Mouse (Mus musculus) mouse trophoblast stem cell (cell line): Measurements from ENCODE around the gene Smndc1.

Experiments used
- in situ Hi-C, 2 experiments: fragments of 300-500 bp; cut with MseI, MboI; formaldehyde crosslinking; loops; 2 replicates in 1 of 2; 3 replicates in 1 of 2; pipeline ENCODE4 v1.15.1; 2025

Gene Smndc1

DNA sequence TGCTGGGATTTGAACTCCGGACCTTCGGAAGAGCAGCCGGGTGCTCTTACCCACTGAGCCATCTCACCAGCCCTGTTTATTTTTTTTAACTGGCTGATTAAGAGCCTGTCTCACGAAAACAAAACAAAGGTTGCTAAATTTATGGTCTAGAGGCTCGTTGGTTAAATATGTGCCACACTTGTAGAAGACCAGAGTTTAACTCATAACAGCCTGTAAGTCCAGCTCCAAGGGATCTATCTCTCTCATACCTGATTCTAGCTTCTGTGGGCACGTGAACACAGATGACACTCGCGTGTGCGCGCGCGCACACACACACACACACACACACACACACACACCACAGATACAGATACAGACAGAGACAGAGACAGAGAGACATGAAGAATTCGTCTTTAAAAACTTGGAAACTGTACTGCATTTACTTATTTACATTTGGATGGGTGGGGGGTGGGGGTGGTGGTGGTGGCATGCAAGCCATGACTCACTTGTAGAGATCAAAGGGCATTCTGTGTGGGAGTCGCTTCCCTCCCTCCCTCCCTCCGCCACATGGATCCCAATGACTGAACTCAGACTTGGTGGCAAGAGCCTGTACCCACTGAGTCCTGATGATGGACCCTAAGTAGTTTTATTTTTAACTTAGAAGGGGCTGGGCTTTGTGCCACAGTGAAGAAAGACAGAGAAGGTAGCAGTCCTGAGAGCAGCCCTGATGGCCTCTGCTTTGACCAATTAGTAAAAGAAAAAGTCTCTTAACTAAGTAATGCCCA is 23.4 kb upstream of the Smndc1 start:
- in situ Hi-C loops: loop anchor here in 1 of 2 experiments (5.0 kb wide), 1 partner anchor 159 kb away; no protein-coding TSS in a partner anchor

DNA sequence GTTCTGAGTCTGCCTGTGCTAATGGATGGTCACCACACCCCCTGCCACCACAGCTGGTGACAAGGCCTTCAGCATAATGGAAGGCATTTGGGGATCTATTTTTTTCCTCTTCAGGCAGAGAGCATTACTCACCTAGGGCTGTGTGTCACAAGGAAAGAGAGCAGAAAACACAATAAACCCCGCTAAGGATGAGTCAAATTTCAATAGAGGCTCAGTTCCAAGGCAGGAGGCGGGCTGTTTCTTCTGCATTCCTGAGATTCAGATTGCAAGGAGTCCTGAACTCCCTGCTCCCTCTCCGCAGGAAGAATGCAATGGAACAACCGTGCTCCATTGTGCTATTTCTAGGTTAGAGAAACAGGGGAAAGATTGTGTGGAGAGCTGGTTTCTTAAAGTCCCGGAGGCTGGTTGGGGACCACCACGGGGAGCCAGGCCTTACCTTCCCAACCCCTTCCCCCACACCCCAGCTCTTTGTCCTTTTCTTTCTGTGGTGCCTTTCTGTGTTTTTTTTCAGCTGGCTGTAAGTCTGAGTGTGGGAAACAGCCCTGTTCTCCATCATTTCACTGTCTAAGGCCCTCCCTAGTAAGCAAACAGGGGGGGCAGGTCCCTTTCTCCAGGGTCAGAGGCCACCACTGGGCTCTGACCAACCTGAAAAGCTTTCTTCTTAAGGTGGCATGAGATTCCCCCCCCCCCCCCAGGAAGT is 21.9 kb upstream of the Smndc1 start:
- in situ Hi-C loops: loop anchor here in 1 of 2 experiments (5.0 kb wide), 1 partner anchor 160 kb away; no protein-coding TSS in a partner anchor

DNA sequence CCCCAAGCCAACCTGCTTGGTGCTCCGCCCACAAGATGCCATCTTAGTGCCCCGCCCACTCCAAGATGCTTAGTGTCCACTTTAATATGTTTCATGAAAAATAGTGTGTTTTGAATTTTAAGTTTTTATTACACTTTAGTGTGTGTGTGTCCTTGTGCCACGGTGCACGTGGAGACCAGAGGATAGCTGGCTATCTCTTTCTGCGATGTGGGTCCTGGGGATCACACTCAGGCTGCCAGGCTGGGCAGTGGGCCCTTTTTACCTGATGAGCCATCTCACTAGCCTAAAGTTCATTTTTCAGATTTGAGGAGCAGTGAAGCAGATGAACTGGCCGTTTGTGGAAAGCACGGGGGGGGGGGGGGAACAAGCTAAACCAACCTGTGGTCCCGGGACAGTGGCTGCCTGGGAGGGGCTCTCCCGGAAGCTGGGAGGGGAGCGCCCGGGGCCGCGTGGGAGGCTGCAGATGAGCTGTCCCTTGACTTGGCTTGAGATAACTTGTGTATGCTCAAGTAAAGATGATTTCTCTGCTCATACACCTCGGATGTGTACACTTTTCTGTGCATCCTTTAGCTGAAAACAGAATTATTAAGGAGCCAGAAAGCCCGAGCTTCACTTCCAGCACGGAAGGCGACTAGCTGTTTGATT is 19.4 kb upstream of the Smndc1 start:
- in situ Hi-C loops: loop anchor here in 1 of 2 experiments (5.0 kb wide), 1 partner anchor 163 kb away; no protein-coding TSS in a partner anchor

DNA sequence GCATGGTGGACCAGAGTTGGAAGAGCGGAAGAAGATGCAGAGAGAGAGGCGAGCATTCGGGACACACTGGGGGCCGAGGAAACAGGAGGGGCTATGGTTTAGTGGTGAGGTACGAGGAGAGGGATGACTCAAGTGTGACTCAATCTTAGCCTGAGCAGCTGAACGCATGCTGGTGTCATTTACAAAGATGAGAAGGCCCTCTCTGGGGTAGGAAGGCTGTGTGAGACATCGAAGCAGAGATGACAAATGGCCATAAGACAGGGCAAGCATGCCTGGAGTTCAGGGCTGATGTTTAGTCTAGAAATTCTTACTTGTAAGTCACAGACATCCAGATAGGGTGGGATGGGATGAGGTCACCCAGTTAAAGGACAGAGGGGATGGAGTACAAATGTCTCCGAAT is 18.0 kb upstream of the Smndc1 start:
- in situ Hi-C loops: no loop called here

DNA sequence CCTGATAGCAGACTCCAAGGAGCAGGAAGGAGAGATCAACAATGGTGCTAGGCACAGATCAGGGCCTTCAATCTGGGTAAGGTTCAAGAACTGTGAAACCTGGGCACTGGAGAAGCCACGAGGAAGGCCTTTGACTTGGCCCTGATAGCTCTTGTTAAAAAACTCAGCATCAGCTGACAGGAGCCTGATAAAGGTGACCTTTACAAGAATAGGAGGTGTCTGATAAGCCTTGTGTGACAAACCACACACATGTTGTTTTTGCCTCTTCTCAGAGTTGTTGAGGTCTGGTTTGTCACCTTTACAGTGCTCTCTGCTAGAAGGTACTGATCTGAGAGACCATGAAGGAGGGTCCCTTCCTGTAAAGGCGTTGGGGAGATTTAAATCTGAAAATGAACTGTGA is 17.0 kb upstream of the Smndc1 start:
- in situ Hi-C loops: no loop called here

DNA sequence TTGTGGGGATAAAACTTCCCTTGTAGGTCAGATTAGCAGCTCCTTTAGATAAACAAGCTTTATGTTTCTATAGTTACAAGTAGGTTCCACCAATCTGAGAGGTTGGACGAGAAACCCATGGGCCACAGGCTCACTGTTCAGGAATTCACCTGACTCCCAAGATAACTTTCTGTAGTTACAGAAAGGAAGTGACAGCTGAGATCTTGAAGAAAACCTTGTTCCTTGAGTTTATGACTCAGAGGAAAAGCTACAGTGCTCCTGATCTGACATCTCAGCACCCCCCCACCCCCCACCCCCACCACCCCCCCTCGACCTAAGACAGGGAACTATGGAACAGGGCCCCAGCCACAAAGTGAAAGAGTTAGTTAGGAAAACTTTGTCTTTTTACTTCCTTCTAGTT is 15.4 kb upstream of the Smndc1 start:
- in situ Hi-C loops: no loop called here

DNA sequence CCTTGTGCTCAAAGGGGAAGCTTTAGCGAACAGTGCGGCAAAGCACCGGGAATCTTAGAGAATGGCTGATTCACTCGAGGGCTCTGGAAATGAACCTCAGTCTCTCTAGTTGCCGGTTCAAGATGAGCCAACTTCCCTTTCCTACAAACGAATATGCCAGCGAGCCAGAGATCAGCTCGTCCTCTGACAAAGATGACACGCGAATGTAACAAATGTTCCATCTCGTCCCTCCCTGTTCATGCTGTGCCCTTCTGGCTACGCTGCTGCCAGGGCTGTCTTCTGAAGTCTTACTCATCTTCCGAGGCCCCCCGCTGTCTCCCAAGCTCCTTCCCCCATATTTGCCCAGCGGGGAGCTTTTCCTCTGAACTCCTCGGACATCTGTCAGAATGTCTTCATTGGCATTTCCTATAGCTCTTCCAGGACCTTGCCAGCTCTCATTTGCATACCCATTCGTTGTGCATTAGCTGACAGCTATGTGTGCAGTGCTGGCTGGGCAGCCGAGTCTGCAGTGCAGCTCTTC is 14.5 kb upstream of the Smndc1 start:
- in situ Hi-C loops: no loop called here

DNA sequence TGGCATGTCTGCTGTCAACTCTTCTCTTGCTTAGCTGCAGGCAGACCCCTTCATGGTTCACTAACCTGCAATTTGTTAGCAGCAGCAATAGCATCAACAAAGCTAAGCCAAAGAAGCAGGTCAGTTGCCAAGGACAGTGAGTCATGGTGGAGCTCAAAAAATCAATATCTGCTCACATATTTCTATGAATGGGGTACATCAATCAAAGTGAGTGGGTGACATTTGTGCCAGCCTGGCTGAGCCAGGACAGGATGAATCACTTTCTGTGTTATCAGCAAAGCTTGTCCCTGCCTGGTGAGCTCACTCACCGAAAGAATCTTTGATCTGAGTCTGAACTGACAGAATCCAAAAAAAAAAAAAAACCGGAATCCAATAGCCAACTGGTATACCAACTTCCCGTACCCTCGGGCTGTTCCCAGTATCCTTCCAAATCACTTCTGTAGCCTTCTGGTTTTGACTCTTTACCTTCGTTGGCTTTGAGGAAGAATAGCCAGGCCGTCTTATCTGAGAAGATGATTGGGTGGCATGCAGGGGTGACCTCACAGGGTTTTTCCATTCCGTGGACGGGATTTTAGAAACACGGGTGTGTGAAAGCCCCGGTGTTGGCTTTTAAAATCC is 13.9 kb upstream of the Smndc1 start:
- in situ Hi-C loops: no loop called here

DNA sequence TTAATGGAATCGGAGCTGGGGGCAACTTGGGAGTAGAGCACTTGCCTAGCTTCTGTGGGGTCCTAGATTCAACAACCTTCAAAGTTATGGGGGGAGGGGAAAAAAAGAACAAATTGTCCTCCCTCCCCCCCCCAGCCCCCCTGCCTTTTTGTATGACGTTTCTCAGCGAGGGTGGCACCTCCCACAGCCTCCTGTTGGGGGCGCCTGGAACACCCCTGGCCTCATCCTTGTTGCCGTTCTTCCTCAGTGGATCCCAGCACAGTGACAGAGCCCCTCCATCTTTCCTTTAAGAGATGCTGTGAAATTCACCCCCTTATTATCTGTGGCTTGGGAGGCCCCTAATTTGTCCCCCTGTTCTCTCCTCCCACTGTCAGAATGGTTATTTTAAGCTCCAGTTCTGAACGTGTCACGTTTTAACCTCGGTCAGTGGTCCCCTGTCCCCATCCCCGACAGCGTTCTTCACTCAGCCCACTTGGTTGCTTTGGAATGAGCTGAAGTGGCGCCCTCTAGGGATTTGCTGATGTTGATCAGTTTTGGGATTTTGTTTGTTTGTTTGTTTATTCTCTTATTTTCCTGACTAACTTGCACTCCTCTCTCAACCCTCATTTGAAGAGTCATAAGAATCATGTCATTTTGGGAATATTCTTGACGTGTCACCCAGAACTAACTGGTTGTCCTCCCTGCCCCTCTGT is 12.5 kb upstream of the Smndc1 start:
- in situ Hi-C loops: no loop called here

DNA sequence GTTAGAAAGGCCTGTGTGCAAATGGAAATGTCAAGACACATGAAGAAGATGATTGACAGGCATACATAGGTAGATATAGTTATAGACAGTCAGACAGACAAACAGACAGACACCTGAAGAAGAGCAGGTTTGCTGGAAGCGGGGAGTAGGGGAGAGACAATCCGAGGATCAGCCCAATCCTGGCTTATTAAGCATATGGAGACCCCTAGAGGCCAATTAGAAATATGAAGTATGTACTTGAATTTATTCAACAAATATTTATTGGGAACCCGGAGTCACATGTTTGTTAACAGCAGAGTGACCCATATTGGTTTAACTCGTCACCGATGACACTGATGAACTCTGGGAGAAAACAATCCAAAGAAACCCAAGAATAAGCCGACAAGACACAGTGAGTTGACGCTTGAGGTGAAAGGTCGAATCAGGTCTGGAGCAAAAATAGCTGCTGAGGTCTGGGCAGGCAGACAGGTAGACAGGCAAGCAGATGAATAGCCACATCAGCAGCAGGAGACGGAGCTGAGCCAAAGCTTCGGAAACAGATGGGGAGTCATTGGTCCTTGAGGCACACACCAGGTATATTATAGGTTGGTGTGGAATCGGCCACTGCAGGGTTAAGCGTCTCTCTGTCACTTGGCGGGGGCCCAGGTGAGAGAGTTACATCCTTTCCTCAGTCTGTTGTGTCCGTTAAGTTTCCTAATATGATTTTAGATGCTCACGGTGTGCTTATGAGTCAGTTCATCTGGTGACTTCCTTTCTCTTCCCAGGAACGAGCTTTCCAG is 10.1 kb upstream of the Smndc1 start:
- in situ Hi-C loops: no loop called here

DNA sequence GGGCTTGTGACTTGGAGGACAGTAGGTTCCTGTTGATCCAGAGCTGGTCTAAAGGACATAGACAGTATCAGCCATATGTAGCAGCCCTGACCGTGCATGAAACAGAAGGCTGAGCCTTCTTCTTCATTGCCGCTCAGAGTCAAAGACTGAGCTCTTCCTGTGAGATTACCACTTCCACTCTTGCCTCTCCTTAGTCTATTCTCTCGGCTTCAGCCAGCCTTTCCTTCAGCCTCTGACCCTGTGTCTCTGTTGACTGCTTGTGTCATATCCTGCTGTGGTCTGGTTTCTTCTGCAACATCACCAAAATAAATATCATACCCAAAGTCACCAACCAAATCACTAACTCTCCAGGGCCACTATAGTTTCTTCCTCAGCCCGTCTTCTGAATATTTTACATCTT is 8.8 kb upstream of the Smndc1 start:
- in situ Hi-C loops: loop anchor here in 1 of 2 experiments (5.0 kb wide), 1 partner anchor 178 kb away; no protein-coding TSS in a partner anchor

DNA sequence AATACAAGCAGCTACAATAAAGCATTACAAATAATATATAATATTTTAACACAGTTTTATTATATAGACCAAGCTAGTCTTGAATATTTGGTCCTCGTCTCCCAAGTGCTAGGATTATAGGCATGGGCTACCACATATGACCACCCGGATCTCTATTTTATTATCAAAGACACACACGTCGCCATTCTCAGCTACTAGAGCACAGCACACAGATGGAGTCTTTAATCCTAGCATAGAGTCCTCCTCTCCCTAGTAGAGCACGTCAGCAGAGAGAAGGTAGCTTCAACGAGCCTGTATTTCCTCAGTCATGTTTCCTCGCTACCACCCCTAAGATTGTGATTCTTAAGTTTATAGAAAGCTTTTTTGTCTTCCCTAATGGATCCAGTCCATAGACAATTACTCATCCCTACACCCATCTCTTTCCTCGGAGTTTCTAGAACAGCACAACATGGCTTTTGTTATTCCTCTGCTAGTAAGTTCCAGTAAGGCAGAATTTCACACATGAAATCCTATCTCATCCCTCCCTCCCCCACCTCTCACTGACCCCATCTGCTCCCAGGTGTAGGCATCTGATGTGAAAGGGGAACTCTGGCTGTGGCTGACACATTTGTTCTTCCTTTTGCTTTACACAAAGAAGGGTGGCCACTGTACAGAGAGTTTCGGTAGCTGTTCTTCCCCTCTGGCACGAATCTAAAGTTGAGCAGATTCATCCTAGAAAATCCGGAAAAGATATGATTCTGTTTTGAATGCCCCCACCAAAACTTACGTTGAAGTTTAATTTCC is 7.3 kb upstream of the Smndc1 start:
- in situ Hi-C loops: loop anchor here in 1 of 2 experiments (5.0 kb wide), 1 partner anchor 180 kb away; no protein-coding TSS in a partner anchor

DNA sequence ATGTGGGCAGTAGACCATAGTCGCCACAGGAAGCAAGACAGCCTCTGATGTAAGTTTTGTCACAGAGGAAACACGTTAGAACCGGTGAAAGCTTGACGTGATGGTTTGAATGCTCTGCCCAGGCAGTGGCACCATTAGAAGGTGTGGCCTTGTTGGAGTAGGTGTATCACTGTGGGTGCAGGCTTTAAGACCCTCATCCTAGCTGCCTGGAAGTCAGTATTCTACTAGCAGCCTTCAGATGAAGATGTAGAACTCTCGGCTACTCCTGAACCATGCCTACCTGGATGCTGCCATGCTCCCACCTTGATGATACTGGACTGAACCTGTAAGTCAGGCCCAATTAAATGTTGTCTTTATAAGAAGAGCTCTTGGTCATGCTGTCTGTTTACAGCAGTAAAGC is 5.4 kb upstream of the Smndc1 start:
- in situ Hi-C loops: loop anchor here in 1 of 2 experiments (5.0 kb wide), 1 partner anchor 181 kb away; no protein-coding TSS in a partner anchor

DNA sequence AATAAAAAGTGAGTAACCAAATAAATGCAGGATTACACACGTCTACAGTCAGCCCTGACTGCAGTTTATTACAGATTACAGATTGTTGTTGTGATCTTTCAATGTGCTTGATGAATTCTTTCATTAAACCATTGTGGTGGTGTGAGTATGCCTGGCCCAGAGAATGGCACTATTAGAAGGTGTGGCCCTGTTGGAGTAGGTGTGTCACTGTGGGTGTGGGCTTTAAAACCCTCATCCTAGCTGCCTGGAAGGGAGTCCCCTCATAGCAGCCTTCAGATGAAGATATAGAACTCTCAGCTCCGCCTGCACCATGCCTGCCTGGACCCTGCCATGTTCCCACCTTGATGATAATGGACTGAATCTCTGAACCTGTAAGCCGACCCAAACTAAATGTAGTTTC is 4.6 kb upstream of the Smndc1 start:
- in situ Hi-C loops: loop anchor here in 1 of 2 experiments (5.0 kb wide), 1 partner anchor 182 kb away; no protein-coding TSS in a partner anchor

DNA sequence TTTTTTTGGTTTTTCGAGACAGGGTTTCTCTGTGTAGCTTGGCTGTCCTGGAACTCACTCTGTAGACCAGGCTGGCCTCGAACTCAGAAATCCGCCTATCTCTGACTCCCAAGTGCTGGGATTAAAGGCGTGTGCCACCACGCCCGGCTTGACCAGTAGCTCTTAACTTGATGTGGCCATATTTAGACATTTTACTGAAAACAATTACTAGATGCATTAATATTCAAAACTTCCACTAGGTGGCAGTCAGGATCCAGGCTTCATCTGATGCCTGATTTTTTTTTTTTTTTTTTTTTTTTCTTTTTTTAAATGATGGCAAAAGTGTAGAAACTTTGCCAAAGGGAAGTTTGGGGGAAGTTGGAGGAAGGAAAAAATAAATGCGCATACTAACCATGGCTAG is 4.2 kb upstream of the Smndc1 start:
- in situ Hi-C loops: no loop called here

DNA sequence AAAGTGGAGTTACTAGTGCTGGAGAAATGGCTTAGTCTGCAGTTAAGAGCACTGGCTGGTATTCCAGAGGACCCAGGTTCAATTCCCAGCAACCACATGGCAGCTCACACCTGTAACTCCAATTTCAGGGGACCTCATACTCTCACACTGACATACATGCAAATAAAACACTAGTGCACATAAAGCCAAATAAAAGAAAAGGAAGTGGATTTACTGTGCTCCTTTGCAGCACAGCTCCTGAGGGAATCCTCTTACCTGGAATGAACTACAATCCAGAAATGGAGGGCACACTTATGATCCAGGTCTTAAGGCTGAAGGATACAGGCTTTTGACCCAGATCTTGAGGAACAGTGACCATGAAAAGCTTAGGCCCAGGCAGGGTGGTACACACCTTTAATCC is 3.3 kb upstream of the Smndc1 start:
- in situ Hi-C loops: no loop called here

DNA sequence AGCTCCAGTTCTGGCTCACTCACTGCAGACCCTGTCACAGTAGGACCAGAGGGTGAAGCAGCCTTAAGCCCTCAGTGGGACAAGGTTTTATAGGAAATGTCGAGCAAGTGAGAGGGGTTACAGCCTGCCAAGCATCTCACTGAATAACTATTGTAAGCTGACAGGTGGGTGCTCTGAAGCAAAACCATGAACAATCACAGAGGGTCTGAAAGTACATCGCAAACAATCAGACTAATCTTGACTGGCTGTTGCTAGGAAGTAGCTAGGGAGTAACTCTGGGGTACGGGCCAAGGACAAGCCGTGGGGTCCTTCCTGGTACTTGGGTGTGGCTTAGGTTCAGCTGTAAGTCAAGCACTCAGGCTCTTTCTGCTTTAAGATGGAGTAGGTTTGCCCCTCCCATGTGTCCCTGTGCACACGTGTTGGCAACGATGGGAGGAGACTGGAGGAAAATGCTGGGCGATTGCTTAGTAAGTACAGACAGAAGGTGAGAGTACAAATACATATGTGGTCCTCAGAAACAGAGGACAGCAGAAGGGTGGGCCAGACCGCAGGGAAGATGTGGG is 2.5 kb upstream of the Smndc1 start:
- in situ Hi-C loops: no loop called here

DNA sequence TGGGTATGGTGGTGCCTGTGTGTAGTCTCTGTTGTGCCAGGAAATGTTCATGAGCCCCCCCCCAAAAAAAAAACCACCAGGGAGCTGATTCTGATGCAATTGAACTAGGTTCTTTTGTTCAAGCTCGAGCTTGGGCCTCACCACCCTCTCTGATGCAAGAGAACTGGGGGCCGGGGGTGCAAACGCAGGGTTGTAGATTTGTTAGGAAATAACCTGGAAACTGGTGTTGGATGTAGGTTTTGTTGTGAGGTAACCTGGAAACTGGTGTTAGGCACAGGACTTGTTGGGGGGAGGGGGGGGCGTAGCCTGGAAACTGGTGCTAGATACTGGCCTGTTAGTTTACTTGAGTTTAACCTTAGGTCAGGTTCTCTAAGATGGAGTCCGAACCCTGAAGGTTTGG is 1.4 kb upstream of the Smndc1 start:
- in situ Hi-C loops: no loop called here

DNA sequence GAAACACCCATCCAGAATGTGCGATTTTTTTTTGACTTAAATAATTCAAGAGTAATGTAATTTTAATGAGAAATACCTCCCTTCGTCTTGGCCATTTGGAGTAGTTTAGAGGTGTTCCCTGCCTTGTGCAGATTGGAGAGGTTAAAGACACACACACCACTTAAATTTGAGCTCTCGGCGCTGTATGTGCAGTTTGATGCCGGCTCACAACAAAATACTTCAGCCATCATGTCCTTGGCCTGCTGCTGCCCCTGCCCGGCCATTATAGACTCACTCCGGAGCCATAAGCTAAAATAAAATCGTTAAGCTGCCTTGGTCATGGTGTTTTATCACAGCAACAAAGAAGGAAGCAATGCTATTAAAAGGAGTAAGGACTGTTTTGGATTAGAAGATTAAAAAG is 1.0 kb upstream of the Smndc1 start:
- in situ Hi-C loops: no loop called here
